ENCODE assay signal across 23 mouse cellular contexts in genomic region chr17:35192924-35193323, GRCm38 (mm10). TPM values are rescaled to one million over a fixed set of nuclear protein-coding genes. Genes with fewer than 3 reads are reported as not detected.
A peak's percentile ranks its signal among the peaks of the same experiment; 100 is the strongest.
DNase-seq lines count a peak whose midpoint lies in the region; ATAC-seq and TF ChIP-seq lines count a peak whose summit lies in the region.
"Had no signal": no experiment of that assay in that cellular context is flagged by ENCODE, and none has a peak within 500 bp of the region (broad histone marks: within the 10 kb centered on the region; RNA-seq: fewer than 3 reads in every experiment).

No protein-coding gene starts in this region.

- peak overlapping the region; percentile 96 for H3K27ac ChIP-seq in CH12.LX (ENCODE audit: insufficient read depth, low read depth)
- peak overlapping the region; percentile 40 for H3K27ac ChIP-seq in bone marrow macrophage, adult 2 months (ENCODE audit: insufficient read depth, low read depth, low read length)
- no peak overlapping the region for H3K27ac ChIP-seq in kidney, embryonic 14.5 days (ENCODE audit: low read depth, low read length)
- H3K27ac ChIP-seq: forebrain, embryonic 15.5 days; heart, embryonic 13.5 days; hindbrain, embryonic 15.5 days; lung, embryonic 15.5 days; neural tube, embryonic 13.5 days had no signal

- no peak for TF ChIP-seq CTCF in CH12.LX (conservative IDR thresholded peaks at IDR 0.05 in 1 of 2, IDR thresholded peaks at IDR 0.05 in 1 of 2; ENCODE audit: low read depth in 2 of 2, low read length in 2 of 2)
- no peak for TF ChIP-seq CTCF in bone marrow macrophage, adult 2 months (IDR thresholded peaks at IDR 0.05; ENCODE audit: low read depth, low read length)

- TF ChIP-seq EP300 in CH12.LX (IDR thresholded peaks at IDR 0.05; ENCODE audit: low read length): peak; percentile 59

- H3K9me3 ChIP-seq in CH12.LX (replicated peaks; ENCODE audit: low read length): no peaks in the 10 kb centered on the region
- no peaks in the 10 kb centered on the region for H3K9me3 ChIP-seq in kidney, embryonic 14.5 days (ENCODE audit: control insufficient read depth, low read length)
- H3K9me3 ChIP-seq: forebrain, embryonic 15.5 days; heart, embryonic 13.5 days; hindbrain, embryonic 15.5 days; lung, embryonic 15.5 days; neural tube, embryonic 13.5 days had no signal

- peak overlapping the region; percentile 71; the same call in 1 of the 2 replicates for H3K9ac ChIP-seq in CH12.LX (ENCODE audit: insufficient read depth, low read depth)
- H3K9ac ChIP-seq in kidney, embryonic 14.5 days (ENCODE audit: low read depth, low read length): no peak overlapping the region
- H3K9ac ChIP-seq: forebrain, embryonic 15.5 days; heart, embryonic 13.5 days; hindbrain, embryonic 15.5 days; lung, embryonic 15.5 days; neural tube, embryonic 13.5 days had no signal

- 89% methylated on average over 5 of the region's 5 CpGs for WGBS in kidney, embryonic 14.5 days

- H3K79me2 ChIP-seq in CH12.LX (replicated peaks; ENCODE audit: control insufficient read depth, extremely low read depth, insufficient read depth, poor library complexity, severe bottlenecking): no peaks in the 10 kb centered on the region; the same call in 1 of the 2 replicates

- no peak for TF ChIP-seq RAD21 in CH12.LX (IDR thresholded peaks at IDR 0.05; ENCODE audit: low read depth, low read length)

- DNase-seq in lung, postnatal 36 days: peak; percentile 48
- no peak for DNase-seq in lung, postnatal 4 days
- no peak for DNase-seq in CH12.LX (ENCODE audit: extremely low read depth)
- DNase-seq in retina, postnatal 1 day: no peak
- DNase-seq: cerebellum, adult 11-12 months; cerebellum, postnatal 36 days; heart, postnatal 36 days; kidney, postnatal 10 days; layer of hippocampus, adult 9-11 months; right cerebral cortex, postnatal 25 days had no signal

- no peaks in the 10 kb centered on the region for H3K36me3 ChIP-seq in CH12.LX (replicated peaks in 1 of 2; ENCODE audit: control insufficient read depth in 1 of 2, insufficient read depth in 1 of 2, low read length in 1 of 2)
- no peaks in the 10 kb centered on the region for H3K36me3 ChIP-seq in kidney, embryonic 14.5 days (ENCODE audit: control insufficient read depth, insufficient read depth, low read length)
- H3K36me3 ChIP-seq: forebrain, embryonic 15.5 days; heart, embryonic 13.5 days; hindbrain, embryonic 15.5 days; lung, embryonic 15.5 days; neural tube, embryonic 13.5 days had no signal

- H3K4me3 ChIP-seq in CH12.LX (replicated peaks in 1 of 3; ENCODE audit: low read depth in 2 of 3, low read length in 2 of 3, poor library complexity in 1 of 3): no peak overlapping the region
- H3K4me3 ChIP-seq in bone marrow macrophage, adult 2 months (ENCODE audit: insufficient read depth, low read length): no peak overlapping the region
- H3K4me3 ChIP-seq in kidney, embryonic 14.5 days (ENCODE audit: low read length): no peak overlapping the region
- H3K4me3 ChIP-seq: erythroblast, embryonic 14.5 days; forebrain, embryonic 15.5 days; heart, embryonic 13.5 days; hindbrain, embryonic 15.5 days; lung, embryonic 15.5 days; neural tube, embryonic 13.5 days had no signal

- in situ Hi-C loops in CH12.LX (cut with MboI; ENCODE audit: low pct_ligation_motif_present, low pct_unique_long_range_greater_than_20kb, low sequenced_read_pairs): no loop called here

- TF ChIP-seq POLR2A in CH12.LX (IDR thresholded peaks at IDR 0.05; ENCODE audit: low read depth, low read length): no peak
- no peak for TF ChIP-seq POLR2A in bone marrow macrophage, adult 2 months (IDR thresholded peaks at IDR 0.05; ENCODE audit: borderline replicate concordance, low read depth, low read length)

- peak; percentile 40 for ATAC-seq in monocyte, adult 5-6 weeks (replicated peaks; ENCODE audit: insufficient number of reproducible peaks, low FRiP score, low TSS enrichment, poor library complexity, severe bottlenecking)
- ATAC-seq in kidney, embryonic 14.5 days (ENCODE audit: low FRiP score, low TSS enrichment): no peak
- ATAC-seq: forebrain, embryonic 15.5 days; intestine, embryonic 16.5 days had no signal

- no peaks in the 10 kb centered on the region for H3K27me3 ChIP-seq in CH12.LX (replicated peaks)
- peaks cover 31% of the 10 kb centered on the region for H3K27me3 ChIP-seq in kidney, embryonic 14.5 days (ENCODE audit: control insufficient read depth, insufficient read depth, low read length)

- peaks cover 32 to 47% of the 10 kb centered on the region in 2 experiments for H3K4me1 ChIP-seq in CH12.LX (ENCODE audit: control insufficient read depth in 1 of 2, insufficient read depth in 2 of 2)
- peaks cover 49% of the 10 kb centered on the region for H3K4me1 ChIP-seq in bone marrow macrophage, adult 2 months (ENCODE audit: control insufficient read depth, insufficient read depth, low read length)
- H3K4me1 ChIP-seq in kidney, embryonic 14.5 days (ENCODE audit: control insufficient read depth, insufficient read depth, low read length): peaks cover 14% of the 10 kb centered on the region

- H3K4me2 ChIP-seq in CH12.LX (ENCODE audit: insufficient read depth, low read depth, poor library complexity, severe bottlenecking): peak overlapping the region; percentile 87; the same call in 1 of the 2 replicates
- H3K4me2 ChIP-seq in kidney, embryonic 14.5 days (replicated peaks; ENCODE audit: low read depth, low read length): no peak overlapping the region
- H3K4me2 ChIP-seq: forebrain, embryonic 15.5 days; heart, embryonic 13.5 days; hindbrain, embryonic 15.5 days; lung, embryonic 15.5 days; midbrain, embryonic 11.5 days; neural tube, embryonic 13.5 days had no signal

- dilution Hi-C loops in CH12.LX (cut with MboI; ENCODE audit: extremely low pct_ligation_motif_present, extremely low pct_unique_long_range_greater_than_20kb, low sequenced_read_pairs): no loop called here

TF ChIP-seq in CH12.LX, 34 proteins besides CTCF, POLR2A, EP300 and RAD21 (continues in another document):
- peak; percentile 16; the same call in 1 of the 2 replicates for TF ChIP-seq TCF12 (IDR thresholded peaks at IDR 0.05; ENCODE audit: low read depth, low read length)
- TF ChIP-seq MAZ (IDR thresholded peaks at IDR 0.05; ENCODE audit: low read depth, low read length): no peak
- TF ChIP-seq BHLHE40 (IDR thresholded peaks at IDR 0.05; ENCODE audit: low read depth, low read length): peak; percentile 46; the same call in 1 of the 2 replicates
- peak; percentile 93 for TF ChIP-seq UBTF (IDR thresholded peaks at IDR 0.05; ENCODE audit: low read depth, low read length)
- no peak for TF ChIP-seq E2F4 (IDR thresholded peaks at IDR 0.05; ENCODE audit: insufficient replicate concordance, low read depth, low read length)
- no peak for TF ChIP-seq ZMIZ1 (IDR thresholded peaks at IDR 0.05; ENCODE audit: low read depth, low read length)
- peak; percentile 39; the same call in 1 of the 2 replicates for TF ChIP-seq MEF2A (IDR thresholded peaks at IDR 0.05; ENCODE audit: borderline replicate concordance, low read depth, low read length)
- TF ChIP-seq GABPA (IDR thresholded peaks at IDR 0.05; ENCODE audit: insufficient replicate concordance, low read depth, low read length): no peak
- peak; percentile 36; the same call in 1 of the 2 replicates for TF ChIP-seq ETS1 (conservative IDR thresholded peaks at IDR 0.05; ENCODE audit: low read depth, low read length)
- TF ChIP-seq SMC3 (IDR thresholded peaks at IDR 0.05; ENCODE audit: low read depth, low read length): no peak
- TF ChIP-seq CHD2 (IDR thresholded peaks at IDR 0.05; ENCODE audit: low read length): no peak
- TF ChIP-seq MAFK (IDR thresholded peaks at IDR 0.05; ENCODE audit: insufficient replicate concordance, low read length): no peak
- no peak for TF ChIP-seq JUN (IDR thresholded peaks at IDR 0.05; ENCODE audit: insufficient read depth, low read depth, low read length)

RNA-seq across cellular contexts. Expression of gene Ltb, which starts 1.3 kb away (rescaled TPM):
- total RNA-seq in CH12.LX (2012; rRNA removed): 120 and 150 TPM in 2 replicates
- 228 and 234 TPM in 2 replicates for total RNA-seq in CH12.LX (2014; rRNA removed)
- polyA plus RNA-seq in CH12.LX (2012; ENCODE audit: insufficient read length, low read depth): 263 and 267 TPM in 2 replicates
- not detected in 2 replicates for polyA plus RNA-seq in bone marrow macrophage, adult 2 months (2012; ENCODE audit: insufficient read depth, insufficient read length, missing spikeins)
- 38.1 to 48.1 TPM (median 38.4 TPM) in 3 replicates for total RNA-seq in monocyte, adult 5-6 weeks (2017)
- 0.34 and 1.4 TPM in 2 replicates for polyA plus RNA-seq in kidney, embryonic 14.5 days (2014; fragmentation: Nextera tagmentation; extraction: Ambion mirVana)
- polyA plus RNA-seq: midbrain, embryonic 11.5 days had no signal

RNA-seq across cellular contexts. Expression of gene Lst1, which starts 4.7 kb away (rescaled TPM):
- total RNA-seq in CH12.LX (2012; rRNA removed) (6.0 and 8.4 TPM in 2 replicates), CH12.LX (2014; rRNA removed) (2.9 and 4.4 TPM in 2 replicates)
- polyA plus RNA-seq in CH12.LX (2012; ENCODE audit: insufficient read length, low read depth): 8.5 and 9.0 TPM in 2 replicates
- polyA plus RNA-seq in bone marrow macrophage, adult 2 months (2012; ENCODE audit: insufficient read depth, insufficient read length, missing spikeins): 811 and 856 TPM in 2 replicates
- total RNA-seq in monocyte, adult 5-6 weeks (2017): 763 to 1,006 TPM (median 964 TPM) in 3 replicates
- polyA plus RNA-seq in kidney, embryonic 14.5 days (2014; fragmentation: Nextera tagmentation; extraction: Ambion mirVana): 12.2 and 15.9 TPM in 2 replicates
- polyA plus RNA-seq: erythroblast, embryonic 14.5 days had no signal

RNA-seq across cellular contexts. Expression of gene Tnf, which starts 8.9 kb away (rescaled TPM):
- total RNA-seq in CH12.LX (2012; rRNA removed): 18.8 and 28.0 TPM in 2 replicates
- 19.0 and 20.8 TPM in 2 replicates for total RNA-seq in CH12.LX (2014; rRNA removed)
- 25.2 and 28.3 TPM in 2 replicates for polyA plus RNA-seq in CH12.LX (2012; ENCODE audit: insufficient read length, low read depth)
- 11.9 and 12.8 TPM in 2 replicates for polyA plus RNA-seq in bone marrow macrophage, adult 2 months (2012; ENCODE audit: insufficient read depth, insufficient read length, missing spikeins)
- total RNA-seq in monocyte, adult 5-6 weeks (2017): 37.0 to 62.7 TPM (median 38.1 TPM) in 3 replicates
- polyA plus RNA-seq in kidney, embryonic 14.5 days (2014; fragmentation: Nextera tagmentation; extraction: Ambion mirVana): not detected in 2 replicates
- polyA plus RNA-seq: embryonic facial prominence, embryonic 11.5 days; forebrain, embryonic 15.5 days; hindbrain, embryonic 15.5 days; limb, embryonic 11.5 days; lung, embryonic 15.5 days had no signal

RNA-seq across cellular contexts. Expression of gene Lta, which starts 12.2 kb away (rescaled TPM):
- total RNA-seq in CH12.LX (2012; rRNA removed) (8.9 and 13.4 TPM in 2 replicates), CH12.LX (2014; rRNA removed) (18.9 and 19.6 TPM in 2 replicates)
- polyA plus RNA-seq in CH12.LX (2012; ENCODE audit: insufficient read length, low read depth): 50.4 and 53.0 TPM in 2 replicates
- not detected in 2 replicates for polyA plus RNA-seq in bone marrow macrophage, adult 2 months (2012; ENCODE audit: insufficient read depth, insufficient read length, missing spikeins)
- total RNA-seq in monocyte, adult 5-6 weeks (2017): 1.7 TPM in 1 of 3 replicates, not detected in the others
- polyA plus RNA-seq in kidney, embryonic 14.5 days (2014; fragmentation: Nextera tagmentation; extraction: Ambion mirVana): 0.14 TPM in 1 of 2 replicates, not detected in the other
- polyA plus RNA-seq: embryonic facial prominence, embryonic 11.5 days; heart, embryonic 13.5 days; midbrain, embryonic 11.5 days had no signal

RNA-seq across cellular contexts. Expression of gene Aif1, which starts 17.1 kb away (rescaled TPM):
- total RNA-seq in CH12.LX (2012; rRNA removed): 7.0 and 14.7 TPM in 2 replicates
- 14.1 and 15.5 TPM in 2 replicates for total RNA-seq in CH12.LX (2014; rRNA removed)
- polyA plus RNA-seq in CH12.LX (2012; ENCODE audit: insufficient read length, low read depth): 14.7 and 19.7 TPM in 2 replicates
- 420 and 469 TPM in 2 replicates for polyA plus RNA-seq in bone marrow macrophage, adult 2 months (2012; ENCODE audit: insufficient read depth, insufficient read length, missing spikeins)
- 20.7 to 64.8 TPM (median 31.9 TPM) in 3 replicates for total RNA-seq in monocyte, adult 5-6 weeks (2017)
- 9.7 and 10.9 TPM in 2 replicates for polyA plus RNA-seq in kidney, embryonic 14.5 days (2014; fragmentation: Nextera tagmentation; extraction: Ambion mirVana)
- polyA plus RNA-seq: erythroblast, embryonic 14.5 days had no signal

Comparison
In these comparisons a context has a peak if more than half of its experiments do, and no peak if none do; other contexts are left out.
1. RNA of gene Ltb, which starts 1.3 kb away (polyA plus RNA-seq): 263 to 267 TPM in CH12.LX; 0.34 to 1.4 TPM in kidney, embryonic 14.5 days and not detected in bone marrow macrophage, adult 2 months; every median in the first group is over 100 times any median in the second.
2. RNA of gene Lst1, which starts 4.7 kb away (polyA plus RNA-seq): 811 to 856 TPM in bone marrow macrophage, adult 2 months; 12.2 to 15.9 TPM in kidney, embryonic 14.5 days and 8.5 to 9.0 TPM in CH12.LX; every median in the first group is over 10 times any median in the second.
3. RNA of gene Tnf, which starts 8.9 kb away (polyA plus RNA-seq): 25.2 to 28.3 TPM in CH12.LX and 11.9 to 12.8 TPM in bone marrow macrophage, adult 2 months; not detected in kidney, embryonic 14.5 days; every median in the first group is over 10 times any median in the second.